In the genomic region with DNA sequence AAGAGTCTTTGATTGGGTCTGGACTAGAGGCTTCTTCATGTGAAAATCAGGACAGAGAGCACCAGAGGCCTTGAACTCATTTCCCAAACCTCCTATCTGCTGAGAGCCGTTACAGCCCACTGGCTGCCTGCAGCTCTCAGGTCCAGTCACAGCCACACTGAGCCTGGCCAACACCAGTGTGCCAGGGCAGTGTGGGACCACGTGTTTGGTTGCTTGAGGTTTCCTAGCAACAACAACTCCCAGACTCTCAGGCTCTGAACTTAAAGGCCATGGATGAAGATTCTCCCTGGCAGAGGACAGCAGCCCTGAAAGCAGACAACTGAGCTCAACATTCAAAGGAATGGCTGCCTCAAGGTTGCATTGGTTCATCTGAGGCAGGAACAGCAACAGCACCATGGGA, we compare ENCODE assay signal across 22 mouse cellular contexts. TPM values are rescaled to one million over a fixed set of nuclear protein-coding genes. Genes with fewer than 3 reads are reported as not detected.
A peak's percentile ranks its signal among the peaks of the same experiment; 100 is the strongest.
DNase-seq lines count a peak whose midpoint lies in the region; TF ChIP-seq lines count a peak whose summit lies in the region.
"Had no signal": no experiment of that assay in that cellular context is flagged by ENCODE, and none has a peak within 500 bp of the region (broad histone marks: within the 10 kb centered on the region; RNA-seq: fewer than 3 reads in every experiment).

No protein-coding gene starts in this region.

- no peak overlapping the region for H3K4me3 ChIP-seq in left cerebral cortex, adult 2 months
- H3K4me3 ChIP-seq: embryonic facial prominence, embryonic 12.5 days; forebrain, embryonic 15.5 days; heart, adult 2 months; heart, embryonic 15.5 days; hindbrain, embryonic 10.5 days; intestine, embryonic 15.5 days had no signal

- DNase-seq in adrenal gland, adult 2 months = peak; percentile 63
- no peak for DNase-seq in adrenal gland, adult 18-20 months (ENCODE audit: low spot score in 2 of 2)
- DNase-seq in left cerebral cortex, adult 2 months (ENCODE audit: extremely low spot score in 1 of 2, low spot score in 2 of 2) = no peak
- DNase-seq in left cerebral cortex, postnatal 36 days (ENCODE audit: low spot score in 2 of 2) = no peak
- DNase-seq in adrenal gland, postnatal 36 days = peak; percentile 64 to 71
- DNase-seq in kidney, postnatal 14 days = no peak
- no peak for DNase-seq in lung, postnatal 36 days
- DNase-seq in thymus, postnatal 4 days = no peak
- DNase-seq: cerebellum, adult 11 months; cerebellum, adult 8-10 months; cerebellum, postnatal 25 days; gastrocnemius, postnatal 10 days; heart, adult 2 months; heart, postnatal 14 days; kidney, adult 18-20 months had no signal

- H3K27ac ChIP-seq in left cerebral cortex, adult 2 months = peak overlapping the region; percentile 44; the same call in 1 of the 2 replicates
- H3K27ac ChIP-seq: embryonic facial prominence, embryonic 12.5 days; forebrain, embryonic 15.5 days; heart, adult 2 months; heart, embryonic 15.5 days; hindbrain, embryonic 10.5 days; hindbrain, embryonic 14.5 days; intestine, embryonic 15.5 days had no signal

- intact Hi-C loops in left cerebral cortex, adult 2 months (cut with DNase I) = loop anchor here (5.0 kb wide), 1 partner anchor 258 kb away; a partner anchor contains a TSS
- intact Hi-C loops in left cerebral cortex, postnatal 36 days (cut with DNase I) = loop anchor here (10.0 kb wide), 1 partner anchor 261 kb away; a partner anchor contains a TSS

- TF ChIP-seq CTCF in left cerebral cortex, adult 2 months (IDR thresholded peaks at IDR 0.05) = no peak

RNA-seq across cellular contexts. Expression of a gene that starts 13.4 kb away (rescaled TPM):
- total RNA-seq in adrenal gland, adult 2 months (2021) = 1 to 10 TPM; 2.7 to 5.5 TPM
- polyA plus RNA-seq in adrenal gland, adult 2 months (2012; rRNA removed) = 0.12 and 0.13 TPM in 2 replicates
- total RNA-seq in adrenal gland, adult 18-20 months (2021) = 1 to 10 TPM; 3.7 TPM
- total RNA-seq in left cerebral cortex, adult 2 months (2021) = 1 to 10 TPM; 3.3 to 4.8 TPM
- 1 to 10 TPM; 3.9 to 4.8 TPM for total RNA-seq in left cerebral cortex, postnatal 36 days (2021)
- total RNA-seq in adrenal gland, postnatal 36 days (2021) = 1 to 10 TPM; 3.7 to 3.8 TPM

RNA-seq across cellular contexts. Expression of a gene that starts 34.7 kb away (rescaled TPM):
- 100 to 1,000 TPM in 1 of 2 experiments, 10 to 100 TPM in 1; 92.1 to 102 TPM for total RNA-seq in adrenal gland, adult 2 months (2021)
- 59.5 and 67.0 TPM in 2 replicates for polyA plus RNA-seq in adrenal gland, adult 2 months (2012; rRNA removed)
- total RNA-seq in adrenal gland, adult 18-20 months (2021) = 10 to 100 TPM; 72.5 to 92.1 TPM
- 100 to 1,000 TPM; 379 to 395 TPM for total RNA-seq in left cerebral cortex, adult 2 months (2021)
- 100 to 1,000 TPM; 375 to 429 TPM for total RNA-seq in left cerebral cortex, postnatal 36 days (2021)
- 10 to 100 TPM; 79.3 to 92.5 TPM for total RNA-seq in adrenal gland, postnatal 36 days (2021)

RNA-seq across cellular contexts. Expression of a gene that starts 35.8 kb away (rescaled TPM):
- 1 to 10 TPM; 8.4 to 9.4 TPM for total RNA-seq in adrenal gland, adult 2 months (2021)
- polyA plus RNA-seq in adrenal gland, adult 2 months (2012; rRNA removed) = 4.9 and 6.2 TPM in 2 replicates
- 10 to 100 TPM in 1 of 2 experiments, 1 to 10 TPM in 1; 9.7 to 10.7 TPM for total RNA-seq in adrenal gland, adult 18-20 months (2021)
- 10 to 100 TPM; 27.3 to 27.4 TPM for total RNA-seq in left cerebral cortex, adult 2 months (2021)
- total RNA-seq in left cerebral cortex, postnatal 36 days (2021) = 10 to 100 TPM; 28.5 TPM
- 1 to 10 TPM; 9.2 to 9.3 TPM for total RNA-seq in adrenal gland, postnatal 36 days (2021)

RNA-seq across cellular contexts. Expression of a gene that starts 40.9 kb away (rescaled TPM):
- total RNA-seq in adrenal gland, adult 2 months (2021) = 10 to 100 TPM; 16.7 to 17.9 TPM
- 11.0 and 14.9 TPM in 2 replicates for polyA plus RNA-seq in adrenal gland, adult 2 months (2012; rRNA removed)
- total RNA-seq in adrenal gland, adult 18-20 months (2021) = 10 to 100 TPM; 13.7 to 15.5 TPM
- total RNA-seq in left cerebral cortex, adult 2 months (2021) = 10 to 100 TPM in 1 of 2 experiments, 1 to 10 TPM in 1; 8.2 to 11.7 TPM
- 1 to 10 TPM; 8.8 to 9.9 TPM for total RNA-seq in left cerebral cortex, postnatal 36 days (2021)
- 10 to 100 TPM; 17.5 to 24.9 TPM for total RNA-seq in adrenal gland, postnatal 36 days (2021)

RNA-seq across cellular contexts. Expression of a gene that starts 55.7 kb away (rescaled TPM):
- 1 to 10 TPM; 1.3 to 1.8 TPM for total RNA-seq in adrenal gland, adult 2 months (2021)
- 0.26 and 0.29 TPM in 2 replicates for polyA plus RNA-seq in adrenal gland, adult 2 months (2012; rRNA removed)
- under 1 TPM; 0.96 to 0.99 TPM for total RNA-seq in adrenal gland, adult 18-20 months (2021)
- under 1 TPM; 0.72 to 0.88 TPM for total RNA-seq in left cerebral cortex, adult 2 months (2021)
- total RNA-seq in left cerebral cortex, postnatal 36 days (2021) = under 1 TPM; 0.77 to 0.89 TPM
- 1 to 10 TPM in 1 of 2 experiments, under 1 TPM in 1; 0.63 to 1.1 TPM for total RNA-seq in adrenal gland, postnatal 36 days (2021)
- total RNA-seq: MEL had no signal
- polyA plus RNA-seq: hindbrain, embryonic 10.5 days had no signal

Comparison
In these comparisons a context has a peak if more than half of its experiments do, and no peak if none do; other contexts are left out.
1. DNase-seq: peak in adrenal gland, adult 2 months (single experiment) and adrenal gland, postnatal 36 days (2 of 2); none in adrenal gland, adult 18-20 months (0 of 2), left cerebral cortex, adult 2 months (0 of 2), left cerebral cortex, postnatal 36 days (0 of 2), kidney, postnatal 14 days (single experiment), lung, postnatal 36 days (single experiment) and thymus, postnatal 4 days (single experiment).